Mouse (Mus musculus) skeletal muscle tissue, postnatal 0 days (tissue): ENCODE measurements around the gene Kcnc3. TPM values are rescaled to one million over a fixed set of nuclear protein-coding genes. Genes with fewer than 3 reads are reported as not detected.

ENCODE experiments used
- polyA plus RNA-seq: library from polyadenylated mRNA; unstranded; fragments of >200 nt; fragmentation: Nextera tagmentation; extraction: Ambion mirVana; gene quantifications from 2 replicates; pipeline ENCODE4 v1.2.1, GENCODE M21; 2015

The Kcnc3 gene
- 0.06 and 0.17 TPM in 2 replicates for polyA plus RNA-seq

DNA sequence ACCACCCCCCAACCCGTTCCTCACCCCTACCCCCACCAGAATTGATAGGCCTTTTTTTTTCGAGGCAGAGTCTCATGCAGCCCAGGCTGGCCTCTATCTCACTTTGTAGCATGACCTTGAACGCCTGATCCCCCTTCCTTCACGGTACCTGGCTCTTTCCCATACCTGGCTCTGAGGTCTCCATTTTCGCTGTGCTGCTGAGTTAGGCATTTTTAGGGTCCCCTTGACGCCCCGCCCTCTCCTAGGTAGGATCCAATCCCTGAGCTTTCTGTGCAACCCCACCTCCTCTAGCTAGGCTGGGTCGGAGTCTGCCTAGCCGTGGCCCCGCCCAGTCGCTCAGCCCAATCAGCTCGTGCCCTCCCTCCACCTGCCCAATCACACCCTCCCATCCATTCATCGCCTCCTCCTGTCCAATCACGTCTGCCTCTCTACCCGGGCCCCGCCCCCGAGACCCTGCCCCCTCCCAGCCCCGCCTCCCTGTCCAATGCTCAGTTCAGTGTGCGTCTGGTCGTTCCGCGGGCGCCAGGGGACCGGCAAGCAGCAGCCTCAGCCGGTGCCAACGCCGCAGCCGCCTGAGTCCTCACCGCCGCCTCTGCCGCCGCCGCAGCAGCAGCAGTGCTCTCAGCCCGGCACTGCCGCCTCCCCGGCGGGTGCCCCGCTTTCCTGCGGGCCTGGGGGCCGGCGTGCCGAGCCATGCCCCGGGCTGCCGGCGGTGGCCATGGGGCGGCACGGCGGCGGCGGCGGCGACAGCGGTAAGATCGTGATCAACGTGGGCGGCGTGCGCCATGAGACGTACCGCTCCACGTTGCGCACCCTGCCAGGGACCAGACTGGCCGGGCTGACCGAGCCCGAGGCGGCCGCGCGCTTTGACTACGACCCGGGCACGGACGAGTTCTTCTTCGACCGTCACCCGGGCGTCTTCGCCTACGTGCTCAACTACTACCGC lies at the start of gene Kcnc3:
Gene Kcnc3 (plus strand): TSS at position 263 of the 946 bp plus-strand sequence.

DNA sequence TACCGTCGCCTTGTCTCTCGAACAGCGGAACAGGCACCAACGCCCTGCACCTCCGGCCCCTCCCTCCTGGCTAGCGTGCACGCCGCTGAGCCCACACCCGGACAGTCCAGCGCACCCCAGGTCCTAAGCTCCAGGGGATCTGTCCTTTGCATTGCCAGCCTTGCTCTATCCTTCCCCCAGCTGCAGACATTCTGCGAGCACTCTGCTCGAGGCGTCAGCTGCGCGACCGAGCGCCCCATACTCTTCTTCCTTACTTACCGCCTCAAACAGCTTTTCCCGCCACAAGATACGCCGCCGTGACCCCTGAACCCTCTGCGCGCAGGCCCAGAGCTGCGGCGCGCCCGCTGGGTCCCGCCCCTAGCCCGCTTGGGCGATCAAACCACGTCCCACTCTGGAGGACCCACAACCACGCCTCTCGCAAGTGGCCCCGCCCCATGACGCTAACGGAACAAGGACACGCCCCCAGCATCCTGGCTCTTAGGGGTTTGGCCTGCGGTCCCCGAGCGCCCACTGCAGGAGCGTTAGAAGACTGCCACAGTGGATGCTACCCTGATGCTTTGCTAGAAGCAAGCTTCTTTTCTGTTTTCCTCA lies 41.9 kb upstream of the Kcnc3 start, which contains the start of gene Pold1:
Gene Pold1 (minus strand): TSS at position 353 of the 591 bp plus-strand sequence.

DNA sequence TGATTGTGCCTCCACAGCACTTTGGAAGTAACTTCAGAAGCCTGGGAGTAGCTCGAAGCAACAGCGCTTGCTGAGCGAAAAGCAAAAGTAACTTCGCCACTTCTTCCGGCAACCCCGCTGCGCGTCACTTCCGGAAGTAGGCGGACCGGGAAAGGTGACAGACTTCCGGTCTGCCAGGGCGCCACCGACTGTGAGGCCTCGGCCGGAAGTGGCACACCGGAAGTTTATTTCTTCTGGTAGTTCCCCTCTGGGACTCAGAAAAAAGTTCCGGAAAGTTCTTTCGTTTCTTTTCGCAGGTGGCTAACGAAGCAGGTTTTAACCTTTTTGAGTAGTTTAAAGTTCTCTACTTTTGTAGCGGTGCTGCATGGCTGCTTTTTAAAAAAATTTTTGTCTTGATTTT lies 36.6 kb upstream of the Kcnc3 start, which contains the start of gene Nr1h2:
Gene Nr1h2 (minus strand): TSS at position 126 of the 400 bp plus-strand sequence.

DNA sequence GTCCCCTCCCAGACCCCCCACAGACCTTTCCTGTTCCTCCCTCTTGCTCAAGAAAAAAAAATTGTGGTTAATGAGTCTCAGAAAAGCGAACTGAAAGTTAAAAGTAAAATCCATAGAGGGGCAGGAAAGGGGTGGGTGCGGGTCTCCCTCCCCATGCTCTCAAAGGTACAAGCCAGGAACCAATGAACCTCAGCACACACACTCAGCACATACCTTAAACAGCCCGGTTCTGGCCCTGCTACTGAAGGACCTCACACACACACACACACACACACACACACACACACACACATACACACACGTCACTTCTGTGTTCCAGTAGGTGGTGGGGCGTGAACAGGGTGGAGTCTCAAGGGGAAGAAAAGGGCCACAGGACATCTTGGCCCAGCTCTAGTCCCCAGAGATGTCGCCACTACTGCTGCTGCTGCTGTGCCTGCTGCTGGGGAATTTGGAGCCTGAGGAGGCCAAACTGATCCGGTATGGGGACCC lies 18.2 kb upstream of the Kcnc3 start, which contains the start of gene Napsa:
Gene Napsa (plus strand): TSS at position 168 of the 489 bp plus-strand sequence.

Other genes starting within 250 kb of the Kcnc3 start
- 0.46 and 0.90 TPM in 2 replicates for gene Syt3, start 206.6 kb upstream of the Kcnc3 start, polyA plus RNA-seq
- not detected in 2 replicates for gene 1700008O03Rik, start 204.8 kb upstream of the Kcnc3 start, polyA plus RNA-seq
- 0.12 and 0.17 TPM in 2 replicates for gene Lrrc4b, start 161.6 kb upstream of the Kcnc3 start, polyA plus RNA-seq
- gene Aspdh, start 125.3 kb upstream of the Kcnc3 start, polyA plus RNA-seq, result not detected in 2 replicates
- 96.3 and 103 TPM in 2 replicates for gene Josd2, start 122.7 kb upstream of the Kcnc3 start, polyA plus RNA-seq
- 51.6 and 62.1 TPM in 2 replicates for gene Emc10, start 94.1 kb upstream of the Kcnc3 start, polyA plus RNA-seq
- gene Fam71e1, start 94.1 kb upstream of the Kcnc3 start, polyA plus RNA-seq, result 6.9 and 7.1 TPM in 2 replicates
- 253 and 339 TPM in 2 replicates for gene Mybpc2, start 66.0 kb upstream of the Kcnc3 start, polyA plus RNA-seq
- 0.09 and 0.24 TPM in 2 replicates for gene Spib, start 58.6 kb upstream of the Kcnc3 start, polyA plus RNA-seq
- gene Pold1, start 41.8 kb upstream of the Kcnc3 start, polyA plus RNA-seq, result 16.8 and 19.4 TPM in 2 replicates
- gene Nr1h2, start 36.7 kb upstream of the Kcnc3 start, polyA plus RNA-seq, result 42.1 and 49.0 TPM in 2 replicates
- 0.81 and 1.3 TPM in 2 replicates for gene Napsa, start 18.3 kb upstream of the Kcnc3 start, polyA plus RNA-seq
- gene Myh14, start 80.2 kb downstream of the Kcnc3 start, polyA plus RNA-seq, result 2.8 and 3.5 TPM in 2 replicates
- not detected in 2 replicates for gene Izumo2, start 118.1 kb downstream of the Kcnc3 start, polyA plus RNA-seq
- 19.5 and 19.6 TPM in 2 replicates for gene Vrk3, start 157.7 kb downstream of the Kcnc3 start, polyA plus RNA-seq
- 0.09 and 0.21 TPM in 2 replicates for gene Zfp473, start 160.4 kb downstream of the Kcnc3 start, polyA plus RNA-seq
- 35.6 and 36.2 TPM in 2 replicates for gene Nup62, start 225.4 kb downstream of the Kcnc3 start, polyA plus RNA-seq
- gene Il4i1, start 225.7 kb downstream of the Kcnc3 start, polyA plus RNA-seq, result 1.1 and 1.4 TPM in 2 replicates
- gene Atf5, start 226.0 kb downstream of the Kcnc3 start, polyA plus RNA-seq, result 5.4 and 7.6 TPM in 2 replicates